Mouse (Mus musculus): ENCODE results near the gene Ribc1. TPM values are rescaled to one million over a fixed set of nuclear protein-coding genes. Genes with fewer than 3 reads are reported as not detected.

Ribc1 gene
- under 1 TPM; 0.25 to 0.35 TPM for total RNA-seq (2021)

DNA sequence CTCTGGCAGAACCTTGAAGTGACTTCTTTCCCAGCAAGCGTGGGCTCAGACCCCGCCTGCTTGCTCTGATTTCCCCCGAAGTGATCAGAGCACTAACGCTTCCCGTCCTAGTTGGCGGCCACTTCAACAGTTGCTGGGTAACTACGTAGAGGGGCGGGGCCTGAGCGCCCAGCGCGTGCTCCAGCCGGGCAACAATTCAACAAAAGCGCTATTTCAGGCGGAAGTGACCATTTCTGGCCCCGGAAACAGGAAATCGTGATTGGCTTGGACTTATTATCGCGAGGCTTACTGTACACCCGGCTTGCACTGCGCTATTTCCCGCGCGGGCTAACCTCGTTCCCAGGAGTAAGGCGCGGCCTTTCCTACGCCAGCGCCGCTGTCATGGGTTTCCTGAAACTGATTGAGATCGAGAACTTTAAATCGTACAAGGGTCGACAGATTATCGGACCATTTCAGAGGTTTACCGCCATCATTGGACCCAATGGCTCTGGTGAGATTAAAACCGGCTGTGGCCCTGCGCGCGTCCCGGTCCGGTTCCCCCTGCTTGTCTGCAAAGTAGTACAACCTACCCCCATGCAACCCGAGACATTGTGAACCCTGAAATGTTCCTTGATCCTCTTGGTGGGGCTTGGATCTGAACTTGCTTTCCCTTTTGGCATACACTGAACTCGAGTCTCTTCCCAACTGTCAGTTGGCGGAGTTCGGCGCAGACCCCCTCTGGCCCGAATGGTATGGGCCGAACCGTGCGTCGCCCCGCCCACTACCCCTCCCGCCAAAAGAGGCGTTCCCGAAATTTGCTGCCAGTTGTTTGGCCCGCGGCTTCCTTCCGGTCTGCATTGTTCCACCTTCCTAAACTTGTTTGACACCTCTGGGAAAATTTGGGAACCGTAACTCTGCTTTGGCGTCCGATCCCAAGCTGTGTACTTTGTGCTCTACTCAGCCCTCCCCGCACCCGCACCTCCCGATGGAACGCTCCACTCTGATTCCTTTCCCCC lies at the start of gene Ribc1, which contains the start of gene Smc1a:
Ribc1 (minus strand) TSS at position 145 of the 995 bp plus-strand sequence.
Smc1a (plus strand) TSS at position 278 of the 995 bp plus-strand sequence.
- intact Hi-C loops (cut with DNase I): loop anchor here (2.0 to 10.0 kb wide), 7 partner anchors 14 to 492 kb away; partner anchors contain the start of genes Huwe1, Iqsec2, Kantr and Kdm5c

GRCm38 (mm10) chrX:152065674-152066073 lies 49.6 kb upstream of the Ribc1 start:
- DNase-seq: no peak
- intact Hi-C loops (cut with DNase I): no loop called here

More for the DNA sequence above, at the start of gene Ribc1, which contains the start of gene Smc1a:
- DNase-seq: peak; percentile 88 to 89

GRCm38 (mm10) chrX:152054094-152054493 lies 38.0 kb upstream of the Ribc1 start:
- intact Hi-C loops (cut with DNase I): no loop called here

DNA sequence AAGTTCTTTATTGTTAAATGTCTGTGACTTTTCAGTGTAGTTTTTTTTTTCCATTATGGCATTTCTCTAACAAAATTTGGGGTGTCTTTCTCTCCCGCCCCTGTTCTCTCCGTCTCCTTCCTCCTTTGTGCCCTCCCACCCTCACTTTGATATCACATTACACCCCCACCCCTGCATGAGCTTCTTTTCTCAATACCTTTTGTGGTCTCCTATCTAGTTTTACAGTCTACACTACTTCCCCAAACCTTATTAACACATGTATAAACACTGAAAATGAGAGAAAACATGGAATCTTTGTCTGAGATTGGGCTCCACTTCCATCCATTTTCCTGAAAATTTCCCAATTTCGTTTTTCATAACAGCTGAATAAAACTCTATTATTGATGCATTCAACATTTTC lies 36.5 kb upstream of the Ribc1 start:
- intact Hi-C loops (cut with DNase I): no loop called here
- no peak for DNase-seq

More at GRCm38 (mm10) chrX:152054094-152054493, 38.0 kb upstream of the Ribc1 start:
- DNase-seq: no peak

GRCm38 (mm10) chrX:152047230-152047629 lies 31.1 kb upstream of the Ribc1 start:
- DNase-seq: no peak
- intact Hi-C loops (cut with DNase I): no loop called here

- DNase-seq: no peak
- intact Hi-C loops (cut with DNase I): no loop called here
These were observed 23.8 kb upstream of the Ribc1 start for GRCm38 (mm10) chrX:152039865-152040264.

GRCm38 (mm10) chrX:152019294-152019693 lies 3.2 kb upstream of the Ribc1 start:
- intact Hi-C loops (cut with DNase I): loop anchor here (5.0 to 10.0 kb wide), 6 partner anchors 126 to 494 kb away; partner anchors contain the start of genes Huwe1, Iqsec2, Kantr and Kdm5c
- DNase-seq: no peak

DNA sequence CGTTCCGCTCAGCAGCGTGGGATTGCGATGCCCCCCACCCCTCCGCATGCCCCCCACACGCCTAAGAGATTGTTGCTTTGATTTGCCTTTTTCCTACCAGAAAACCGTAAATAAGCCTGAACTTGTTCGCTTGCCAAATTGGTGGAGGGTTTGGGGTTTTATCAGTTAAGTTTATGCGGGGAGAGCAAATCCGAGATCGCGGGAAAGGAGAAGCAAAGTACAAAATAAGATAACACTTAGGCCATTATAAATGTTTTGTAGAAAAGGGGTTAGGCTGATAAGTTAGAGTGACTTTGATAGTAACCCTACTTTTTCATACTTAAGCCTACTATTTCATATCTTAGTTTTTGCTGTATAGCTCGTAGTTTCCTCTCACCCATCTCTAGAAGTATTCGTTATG lies 1.1 kb upstream of the Ribc1 start:
- no peak for DNase-seq
- intact Hi-C loops (cut with DNase I): loop anchor here (2.0 to 10.0 kb wide), 7 partner anchors 14 to 492 kb away; partner anchors contain the start of genes Huwe1, Iqsec2, Kantr and Kdm5c

DNA sequence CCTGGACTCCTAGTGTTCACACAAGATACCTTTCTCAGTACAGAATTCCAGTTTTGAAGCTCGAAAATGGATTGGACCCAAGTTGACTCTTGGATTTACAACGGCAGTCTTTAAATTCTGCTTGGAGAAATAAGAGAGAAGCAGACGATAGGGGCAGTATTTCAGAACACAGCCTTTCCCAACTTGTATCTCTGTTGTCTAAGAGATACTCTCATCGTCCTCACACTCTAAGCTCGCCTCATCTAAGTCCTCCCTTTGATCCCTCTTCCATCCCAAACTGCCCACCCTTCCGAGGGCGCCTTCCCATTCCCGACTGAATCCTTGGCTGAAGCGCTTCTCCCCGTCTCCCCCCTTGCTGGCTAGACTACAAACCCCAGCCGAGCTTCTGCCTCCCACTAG lies 344 bp downstream of the Ribc1 start:
- DNase-seq: no peak
- intact Hi-C loops (cut with DNase I): loop anchor here (2.0 to 10.0 kb wide), 7 partner anchors 13 to 491 kb away; partner anchors contain the start of genes Huwe1, Iqsec2, Kantr and Kdm5c

GRCm38 (mm10) chrX:152007863-152008262 lies 8.2 kb downstream of the Ribc1 start:
- intact Hi-C loops (cut with DNase I): no loop called here
- DNase-seq: no peak

DNA sequence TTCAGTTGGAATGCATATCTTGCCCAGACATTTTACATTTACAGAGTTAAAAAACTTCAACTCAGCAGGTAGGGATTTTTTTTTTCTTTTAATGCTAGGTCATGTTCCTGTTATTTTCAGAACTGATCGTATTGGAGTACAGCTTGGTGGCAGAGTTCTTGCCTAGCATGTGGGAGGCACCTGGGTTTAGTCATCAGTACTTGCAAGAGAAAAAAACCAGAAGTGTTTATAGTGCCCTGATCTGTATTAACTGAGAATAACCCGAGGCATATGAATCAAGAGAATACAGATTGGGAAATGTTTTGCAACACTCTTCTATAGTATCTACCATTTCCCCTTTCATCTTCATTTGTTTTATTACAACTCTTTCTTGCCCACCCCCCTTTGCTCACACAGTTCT lies 13.2 kb downstream of the Ribc1 start:
- intact Hi-C loops (cut with DNase I): loop anchor here (2.0 kb wide), 1 partner anchor 14 kb away; the partner anchor contains the start of genes Ribc1 and Smc1a
- no peak for DNase-seq

DNA sequence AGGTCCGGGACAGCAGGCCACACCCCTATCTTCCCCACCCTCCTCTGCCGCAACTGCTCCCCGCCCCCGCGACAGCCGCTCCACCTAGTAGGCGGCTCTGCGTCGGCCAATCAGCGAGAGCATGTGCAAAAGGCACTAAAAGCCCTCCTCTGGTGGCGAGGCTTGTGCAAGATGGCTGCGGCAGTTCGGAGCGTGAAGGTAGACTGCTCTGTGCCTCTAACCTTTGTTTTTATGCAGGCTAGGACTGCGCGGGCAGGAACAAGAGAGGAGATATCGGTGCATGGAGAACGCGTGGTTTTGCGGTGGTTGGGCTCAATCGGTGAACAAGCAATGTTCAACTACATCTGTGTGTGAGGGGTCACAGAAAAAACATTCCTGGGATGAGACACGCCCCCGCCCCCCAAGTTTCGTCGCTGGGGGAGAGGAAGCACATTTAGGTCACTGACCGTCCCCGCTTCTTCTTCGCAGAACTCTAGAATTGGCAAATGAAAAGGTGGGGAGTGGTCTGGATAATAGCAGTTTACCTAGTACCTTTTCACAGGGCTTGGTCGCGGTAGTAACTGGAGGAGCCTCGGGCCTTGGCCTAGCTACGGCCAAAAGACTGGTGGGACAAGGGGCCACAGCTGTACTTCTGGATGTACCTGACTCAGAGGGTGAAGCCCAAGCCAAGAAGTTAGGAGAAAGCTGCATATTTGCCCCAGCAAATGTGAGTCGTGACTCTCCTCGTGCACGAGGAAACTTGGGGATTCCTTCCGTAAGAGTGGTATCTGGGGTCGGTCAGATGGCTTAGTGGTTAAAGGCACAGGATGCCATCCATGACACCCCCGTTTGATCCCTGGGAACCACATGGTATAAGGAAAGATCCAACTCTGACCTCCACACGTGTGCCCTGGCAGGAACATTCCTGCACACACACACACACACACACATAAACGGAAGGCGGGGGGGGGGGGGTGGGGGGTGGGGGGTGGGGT lies 14.1 kb downstream of the Ribc1 start, which contains the start of gene Hsd17b10:
Hsd17b10 (plus strand) TSS at position 109 of the 974 bp plus-strand sequence.
- DNase-seq: peak; percentile 75 to 77
- intact Hi-C loops (cut with DNase I): loop anchor here (2.0 kb wide), 1 partner anchor 15 kb away; the partner anchor contains the start of genes Ribc1 and Smc1a

DNA sequence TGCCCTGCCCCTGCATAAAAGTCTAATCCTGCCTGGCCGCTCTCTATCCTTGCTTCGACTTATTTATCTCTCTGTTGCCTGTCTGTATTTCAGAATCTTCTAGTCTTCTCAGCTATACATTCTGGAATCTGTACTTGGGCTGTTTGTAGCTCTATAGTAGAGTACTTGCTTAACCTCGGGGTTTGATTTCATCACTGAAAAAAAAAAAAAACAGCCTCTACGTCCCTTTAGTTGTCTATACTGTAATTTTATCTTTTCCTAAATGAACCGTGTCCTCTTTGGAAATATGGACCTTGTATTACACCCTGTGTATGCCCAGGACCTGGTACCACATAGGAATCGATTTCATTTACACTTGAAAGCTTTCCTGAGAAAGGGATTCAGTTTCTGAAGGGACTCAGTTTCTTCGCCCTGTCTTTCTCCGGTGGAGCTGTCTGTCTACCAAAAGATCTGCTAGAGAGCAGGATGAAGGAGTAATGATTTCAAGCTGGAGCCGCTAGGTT lies 14.9 kb downstream of the Ribc1 start:
- no peak for DNase-seq
- intact Hi-C loops (cut with DNase I): no loop called here

DNA sequence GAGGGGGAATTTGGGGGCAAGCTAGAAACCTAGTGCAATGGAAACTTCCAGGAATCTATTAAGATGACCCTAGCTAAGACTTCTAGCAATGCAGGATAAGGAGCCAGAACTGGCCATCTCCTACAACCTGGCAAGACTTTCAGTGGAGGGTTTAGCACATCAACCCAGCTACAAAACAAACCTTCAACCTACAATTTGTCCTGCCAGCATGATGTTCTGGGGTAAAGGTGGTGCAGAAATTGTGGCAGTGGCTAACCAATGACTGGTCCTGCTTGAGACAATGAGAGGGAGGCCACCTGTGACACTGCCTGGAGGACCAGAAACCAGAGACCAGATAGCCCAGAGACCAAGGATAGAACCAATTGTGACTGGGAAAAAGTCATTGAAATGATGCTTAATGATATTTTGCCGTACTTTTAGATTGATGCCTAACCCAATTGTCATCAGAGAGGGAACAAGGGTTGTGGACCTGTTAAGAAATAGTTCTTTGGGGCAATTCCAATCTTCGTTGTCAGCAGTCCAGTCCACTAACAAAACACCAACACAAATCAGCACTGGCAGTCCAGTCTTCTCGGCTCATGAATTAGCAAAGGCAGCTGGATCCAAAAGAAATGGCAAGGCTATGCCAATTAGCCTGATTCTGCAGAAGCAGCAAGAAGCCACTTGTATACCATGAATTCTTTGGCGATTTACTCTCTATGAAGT lies 16.9 kb downstream of the Ribc1 start:
- DNase-seq: no peak
- intact Hi-C loops (cut with DNase I): no loop called here

Other genes starting within 250 kb of the Ribc1 start
- 100 to 1,000 TPM; 160 to 170 TPM for gene Huwe1, start 215.5 kb downstream of the Ribc1 start, total RNA-seq (2021)
- gene Hsd17b10, start 14.4 kb downstream of the Ribc1 start, total RNA-seq (2021): 100 to 1,000 TPM; 224 to 261 TPM
- gene Smc1a, start 133 bp upstream of the Ribc1 start, total RNA-seq (2021): 10 to 100 TPM; 27.2 to 28.7 TPM
- gene Iqsec2, start 128.0 kb upstream of the Ribc1 start, total RNA-seq (2021): 10 to 100 TPM; 73.3 to 85.1 TPM
- 10 to 100 TPM; 31.6 to 50.0 TPM for gene Kdm5c, start 216.7 kb upstream of the Ribc1 start, total RNA-seq (2021)

All from heart, postnatal 36 days (tissue).